Mouse (Mus musculus): ENCODE measurements around the gene Cish. TPM values are rescaled to one million over a fixed set of nuclear protein-coding genes. Genes with fewer than 3 reads are reported as not detected.
A peak's percentile ranks its signal among the peaks of the same experiment; 100 is the strongest.

The Cish gene
- polyA plus RNA-seq, 1 experiment from 2014 or later: 8.4 TPM

DNA sequence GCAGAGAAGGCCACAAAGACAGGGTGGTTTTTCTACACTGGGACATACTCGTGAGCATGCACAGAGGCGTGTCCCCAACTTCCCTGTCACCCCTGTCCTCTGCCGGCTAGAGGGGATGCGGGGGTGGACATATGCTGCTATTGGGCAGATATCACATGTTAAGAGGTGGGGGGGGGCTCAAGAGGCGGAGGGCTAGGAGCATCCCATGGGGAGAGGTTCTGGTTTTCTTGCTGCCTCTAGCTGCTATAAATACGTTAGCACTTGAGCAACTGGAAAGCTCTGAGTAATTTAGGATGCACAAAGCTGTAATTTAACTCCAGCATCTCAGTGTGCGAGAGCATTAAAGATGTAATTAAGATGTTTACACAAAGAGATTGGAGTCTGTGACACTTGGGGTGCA, 53.5 kb downstream of the Cish start:
- WGBS: 66% methylated on average over 7 of the region's 7 CpGs
- ATAC-seq (ENCODE audit: low FRiP score): no peak; the same call in 1 of the 2 replicates

More for the DNA sequence above, 53.5 kb downstream of the Cish start:
- Histone ChIP-seq H3K9me3 (no peaks in the 10 kb centered on the region), H3K4me2 (no peak overlapping the region), H3K27ac (peak overlapping the region; percentile 3; the same call in 1 of the 2 replicates), H3K4me3 (no peak overlapping the region), H3K36me3 (peaks cover 8% of the 10 kb centered on the region; the same call in 1 of the 2 replicates), H3K27me3 (no peaks in the 10 kb centered on the region), H3K9ac (no peak overlapping the region), H3K4me1 (replicated peaks) (no peaks in the 10 kb centered on the region)

Other genes starting within 250 kb of the Cish start
- gene Dock3, start 64.1 kb upstream of the Cish start, polyA plus RNA-seq (2015; fragmentation: Nextera tagmentation; extraction: Ambion mirVana): 18.7 and 23.4 TPM in 2 replicates
- 2.8 and 3.7 TPM in 2 replicates for gene Mapkapk3, start 6.1 kb upstream of the Cish start, polyA plus RNA-seq (2015; fragmentation: Nextera tagmentation; extraction: Ambion mirVana)
- gene Hemk1, start 42.3 kb downstream of the Cish start, polyA plus RNA-seq (2015; fragmentation: Nextera tagmentation; extraction: Ambion mirVana): 17.0 and 17.4 TPM in 2 replicates
- 7.8 and 8.3 TPM in 2 replicates for gene 6430571L13Rik, start 44.6 kb downstream of the Cish start, polyA plus RNA-seq (2015; fragmentation: Nextera tagmentation; extraction: Ambion mirVana)
- gene Cacna2d2, start 103.6 kb downstream of the Cish start, polyA plus RNA-seq (2015; fragmentation: Nextera tagmentation; extraction: Ambion mirVana): 7.6 and 8.3 TPM in 2 replicates
- 44.7 and 46.0 TPM in 2 replicates for gene Tmem115, start 237.9 kb downstream of the Cish start, polyA plus RNA-seq (2015; fragmentation: Nextera tagmentation; extraction: Ambion mirVana)
- gene Cyb561d2, start 246.2 kb downstream of the Cish start, polyA plus RNA-seq (2015; fragmentation: Nextera tagmentation; extraction: Ambion mirVana): 38.9 and 39.1 TPM in 2 replicates
- gene Nprl2, start 246.2 kb downstream of the Cish start, polyA plus RNA-seq (2015; fragmentation: Nextera tagmentation; extraction: Ambion mirVana): 68.6 and 71.1 TPM in 2 replicates

All from hindbrain, embryonic 13.5 days (tissue).